Mouse (Mus musculus) urinary bladder, postnatal 10 days (tissue): ENCODE data around the gene Cadps.

Experiments used
- DNase-seq: peaks from one replicate; pipeline ENCODE4 v3.0.0; 2022; ENCODE audit warnings: low spot score

The Cadps gene

GRCm38 (mm10) chr14:12822491-12823219, at the start of gene Cadps:
Cadps (minus strand) TSS chr14:12823079.
- no peak for DNase-seq

- no peak for DNase-seq
These were observed 46.7 kb upstream of the Cadps start for GRCm38 (mm10) chr14:12869605-12870004.

GRCm38 (mm10) chr14:12865258-12865657, 42.4 kb upstream of the Cadps start:
- no peak for DNase-seq

GRCm38 (mm10) chr14:12843860-12844259, 21.0 kb upstream of the Cadps start:
- DNase-seq, result no peak

- no peak for DNase-seq
These were observed 16.6 kb upstream of the Cadps start for GRCm38 (mm10) chr14:12839471-12839870.

- DNase-seq, result no peak
These were observed 16.1 kb upstream of the Cadps start for GRCm38 (mm10) chr14:12838949-12839348.

- DNase-seq, result no peak
These were observed 15.4 kb upstream of the Cadps start for GRCm38 (mm10) chr14:12838323-12838722.

- DNase-seq, result no peak
These were observed 15.0 kb upstream of the Cadps start for GRCm38 (mm10) chr14:12837902-12838301.

- no peak for DNase-seq
These were observed 902 bp upstream of the Cadps start for GRCm38 (mm10) chr14:12823781-12824180.

GRCm38 (mm10) chr14:12821831-12822490, 918 bp downstream of the Cadps start:
- no peak for DNase-seq

- no peak for DNase-seq
These were observed 1.6 kb downstream of the Cadps start for GRCm38 (mm10) chr14:12821156-12821813.

- no peak for DNase-seq
These were observed 2.7 kb downstream of the Cadps start for GRCm38 (mm10) chr14:12820149-12820548.

GRCm38 (mm10) chr14:12818442-12818841, 4.4 kb downstream of the Cadps start:
- DNase-seq, result no peak

GRCm38 (mm10) chr14:12812072-12812471, 10.8 kb downstream of the Cadps start:
- DNase-seq, result no peak

GRCm38 (mm10) chr14:12802995-12803394, 19.9 kb downstream of the Cadps start:
- no peak for DNase-seq

GRCm38 (mm10) chr14:12801100-12801499, 21.8 kb downstream of the Cadps start:
- no peak for DNase-seq

GRCm38 (mm10) chr14:12798926-12799325, 24.0 kb downstream of the Cadps start:
- DNase-seq, result no peak

GRCm38 (mm10) chr14:12784296-12784695, 38.6 kb downstream of the Cadps start:
- no peak for DNase-seq

- no peak for DNase-seq
These were observed 42.9 kb downstream of the Cadps start for GRCm38 (mm10) chr14:12780016-12780415.

- DNase-seq, result no peak
These were observed 44.9 kb downstream of the Cadps start for GRCm38 (mm10) chr14:12777990-12778389.

GRCm38 (mm10) chr14:12768870-12769269, 54.0 kb downstream of the Cadps start:
- DNase-seq, result no peak

GRCm38 (mm10) chr14:12753237-12753636, 69.6 kb downstream of the Cadps start:
- no peak for DNase-seq

- no peak for DNase-seq
These were observed 71.1 kb downstream of the Cadps start for GRCm38 (mm10) chr14:12751821-12752220.
